In genomic region chr14:123371522-123371921, GRCm38 (mm10) we compare ENCODE assay signal across 9 mouse cellular contexts.
DNase-seq lines count a peak whose midpoint lies in the region; TF ChIP-seq lines count a peak whose summit lies in the region.
"Had no signal": no experiment of that assay in that cellular context is flagged by ENCODE, and none has a peak within 500 bp of the region (broad histone marks: within the 10 kb centered on the region; RNA-seq: fewer than 3 reads in every experiment).

No protein-coding gene starts in this region.

- no peak overlapping the region for H3K27ac ChIP-seq in left cerebral cortex, adult 2 months
- H3K27ac ChIP-seq in MEL (ENCODE audit: control insufficient read depth, low read depth, low read length), result no peak overlapping the region
- H3K27ac ChIP-seq: liver, embryonic 15.5 days had no signal

- no peak overlapping the region for H3K4me3 ChIP-seq in left cerebral cortex, adult 2 months
- no peak overlapping the region for H3K4me3 ChIP-seq in MEL (ENCODE audit: control insufficient read depth in 1 of 2, insufficient read depth in 1 of 2, low read depth in 2 of 2, low read length in 2 of 2)
- H3K4me3 ChIP-seq: liver, embryonic 15.5 days had no signal

- intact Hi-C loops in left cerebral cortex, adult 2 months (cut with DNase I), result loop anchor here (10.0 kb wide), 1 partner anchor 283 kb away; the partner anchor contains the start of gene Itgbl1

- peak; percentile 92 for TF ChIP-seq RAD21 in MEL (IDR thresholded peaks at IDR 0.05; ENCODE audit: low read depth, low read length)

- DNase-seq in left cerebral cortex, adult 2 months (ENCODE audit: extremely low spot score in 1 of 2, low spot score in 2 of 2), result no peak
- no peak for DNase-seq in left cerebral cortex, adult 11 months (ENCODE audit: low spot score)
- DNase-seq in MEL (ENCODE audit: low read depth, low spot score), result peak; percentile 53
- peak; percentile 71 for DNase-seq in embryo, embryonic 10 days (ENCODE audit: low spot score)
- DNase-seq in hindlimb bud, embryonic 11.5 days (ENCODE audit: extremely low spot score, low read depth, low spot score), result peak; percentile 20
- DNase-seq in retina, embryonic 14.5 days (ENCODE audit: low spot score), result peak; percentile 78
- no peak for DNase-seq in spleen, adult 18-20 months
- no peak for DNase-seq in ovary, postnatal 14 days (ENCODE audit: low spot score)

- H3K36me3 ChIP-seq in MEL (ENCODE audit: control insufficient read depth in 1 of 2, insufficient read depth in 2 of 2, low read length in 2 of 2), result no peaks in the 10 kb centered on the region
- H3K36me3 ChIP-seq: liver, embryonic 15.5 days had no signal

- no peaks in the 10 kb centered on the region for H3K9me3 ChIP-seq in MEL (replicated peaks; ENCODE audit: insufficient read depth, low read length)
- H3K9me3 ChIP-seq: liver, embryonic 15.5 days had no signal

- TF ChIP-seq POLR2A in MEL (IDR thresholded peaks at IDR 0.05; ENCODE audit: control insufficient read depth in 1 of 2, insufficient read depth in 1 of 2, low read depth in 1 of 2, low read length in 2 of 2, poor library complexity in 1 of 2), result no peak

- TF ChIP-seq EP300 in MEL (IDR thresholded peaks at IDR 0.05; ENCODE audit: low read depth in 1 of 2, low read length in 2 of 2), result no peak

- no peaks in the 10 kb centered on the region for H3K79me2 ChIP-seq in MEL (ENCODE audit: control insufficient read depth, insufficient read depth, low read length, poor library complexity)

- no peak overlapping the region for H3K9ac ChIP-seq in MEL (ENCODE audit: control insufficient read depth, low read depth, low read length, poor library complexity, severe bottlenecking)
- H3K9ac ChIP-seq: liver, embryonic 15.5 days had no signal

- H3K27me3 ChIP-seq in MEL (ENCODE audit: control insufficient read depth in 1 of 2, insufficient read depth in 2 of 2, low read length in 2 of 2), result no peaks in the 10 kb centered on the region; a peak in 1 of 4 replicates
- H3K27me3 ChIP-seq: liver, embryonic 15.5 days had no signal

- TF ChIP-seq CTCF in left cerebral cortex, adult 2 months (IDR thresholded peaks at IDR 0.05), result peak; percentile 87
- peak; percentile 52 to 78 (median 66) for TF ChIP-seq CTCF in MEL (IDR thresholded peaks at IDR 0.05 in 2 of 3, conservative IDR thresholded peaks at IDR 0.05 in 1 of 3; ENCODE audit: control insufficient read depth in 1 of 3, insufficient read depth in 1 of 3, low read depth in 2 of 3, low read length in 3 of 3, poor library complexity in 1 of 3, severe bottlenecking in 1 of 3)

- no peaks in the 10 kb centered on the region for H3K4me1 ChIP-seq in MEL (ENCODE audit: control insufficient read depth in 1 of 2, insufficient read depth in 2 of 2, low read length in 2 of 2)
- H3K4me1 ChIP-seq: liver, embryonic 15.5 days had no signal

TF ChIP-seq in MEL, 35 proteins besides CTCF, POLR2A, EP300 and RAD21:
- TF ChIP-seq ZNF384 (IDR thresholded peaks at IDR 0.05; ENCODE audit: low read depth, low read length), result no peak
- TF ChIP-seq ZC3H11A (IDR thresholded peaks at IDR 0.05; ENCODE audit: low read depth, low read length), result peak; percentile 79
- TF ChIP-seq SMC3 (IDR thresholded peaks at IDR 0.05; ENCODE audit: low read depth, low read length), result peak; percentile 79
- TF ChIP-seq ETS1 (IDR thresholded peaks at IDR 0.05; ENCODE audit: low read depth, low read length), result no peak
- no peak for TF ChIP-seq ELF1 (IDR thresholded peaks at IDR 0.05; ENCODE audit: low read depth, low read length)
- TF ChIP-seq MAX (IDR thresholded peaks at IDR 0.05; ENCODE audit: low read length), result no peak
- 0 out of 2 replicates have a peak, but pooled peaks have one; percentile 26 for TF ChIP-seq BHLHE40 (IDR thresholded peaks at IDR 0.05; ENCODE audit: borderline replicate concordance, low read depth, low read length)
- no peak for TF ChIP-seq TCF12 (IDR thresholded peaks at IDR 0.05; ENCODE audit: low read depth, low read length)
- no peak for TF ChIP-seq ZKSCAN1 (IDR thresholded peaks at IDR 0.05; ENCODE audit: low read depth, low read length)
TF ChIP-seq in MEL: peak in this region for 3.

Comparison
In these comparisons a context has a peak if more than half of its experiments do, and no peak if none do; other contexts are left out.
1. DNase-seq: peak in MEL (single experiment), embryo, embryonic 10 days (single experiment), hindlimb bud, embryonic 11.5 days (single experiment) and retina, embryonic 14.5 days (single experiment); none in left cerebral cortex, adult 2 months (0 of 2), left cerebral cortex, adult 11 months (single experiment), spleen, adult 18-20 months (0 of 2) and ovary, postnatal 14 days (single experiment).